Mouse (Mus musculus) ES-Bruce4 (cell line): ENCODE measurements around the gene Rpl3l.

ENCODE experiments used
- CTCF ChIP-seq: IDR thresholded peaks from one replicate; pipeline ENCODE4 v1.8.1; 2011; ENCODE audit warnings: low read depth, low read length
- POLR2A ChIP-seq: IDR thresholded peaks from one replicate; pipeline ENCODE4 v1.8.1; 2011; ENCODE audit warnings: low read length; ENCODE audit not compliant: insufficient read depth

- TF ChIP-seq CTCF (no peak), POLR2A (no peak)
These were observed 53.2 kb downstream of the Rpl3l start for GRCm38 (mm10) chr17:24780821-24781220.
